Mouse (Mus musculus) left cerebral cortex, adult 18-20 months (tissue): ENCODE results near the gene Zfyve21. TPM values are rescaled to one million over a fixed set of nuclear protein-coding genes. Genes with fewer than 3 reads are reported as not detected.

Experiments used
- DNase-seq, 2 experiments: peaks; one replicate each; pipeline ENCODE4 v3.0.0; 2021 to 2022; ENCODE audit warnings: low spot score in 2 of 2, mixed read lengths in 1 of 2
- total RNA-seq, 2 experiments: library from RNA; stranded (reverse); gene quantifications; 2 replicates each; pipeline ENCODE4 v1.2.3; 2021

Gene Zfyve21
- total RNA-seq, 2 experiments from 2014 or later = 20.7 to 21.1 TPM

- no peak for DNase-seq
Measured at GRCm38 (mm10) chr12:111842565-111843433, 28.8 kb downstream of the Zfyve21 start.

GRCm38 (mm10) chr12:111843470-111843869 is 29.5 kb downstream of the Zfyve21 start:
- no peak for DNase-seq

DNA sequence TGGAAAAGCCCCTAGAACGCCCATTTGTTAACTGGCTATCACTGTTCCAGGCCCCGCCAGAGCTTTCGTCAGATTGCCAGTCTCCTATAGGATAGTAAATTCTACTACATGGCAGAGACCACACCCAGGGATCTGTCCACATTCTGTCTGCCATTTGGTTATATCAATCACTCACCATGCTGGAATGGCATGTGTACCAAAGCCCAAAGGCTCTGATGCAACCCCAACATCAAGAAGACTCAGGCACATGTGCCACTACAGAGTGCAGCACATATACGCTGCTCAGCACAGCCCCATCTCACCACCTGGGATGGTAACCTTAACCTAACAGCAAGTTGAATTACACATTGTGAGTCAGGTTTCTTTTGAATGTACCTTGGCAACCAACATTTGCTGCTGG is 32.0 kb downstream of the Zfyve21 start:
- DNase-seq = no peak

DNA sequence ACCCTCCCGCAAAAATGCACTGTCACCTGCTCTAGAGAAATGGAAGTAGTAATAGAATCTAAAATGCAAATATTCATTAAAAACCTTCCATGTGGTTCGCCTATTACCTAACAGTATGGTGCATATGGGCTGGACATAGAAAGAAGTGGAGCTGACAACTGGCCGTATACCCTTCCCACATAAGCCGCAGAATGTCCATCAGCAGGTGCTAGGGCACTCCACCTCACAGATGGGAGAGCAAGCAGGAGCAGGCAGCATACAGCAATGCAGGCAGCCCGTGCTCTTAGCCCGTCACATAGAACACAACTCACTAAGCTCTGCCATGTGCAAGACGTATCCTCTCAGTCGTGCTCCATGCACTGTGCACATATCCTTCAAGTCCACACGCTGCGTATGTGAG is 32.8 kb downstream of the Zfyve21 start:
- no peak for DNase-seq

GRCm38 (mm10) chr12:111848300-111848798 is 34.4 kb downstream of the Zfyve21 start:
- DNase-seq = no peak

GRCm38 (mm10) chr12:111851235-111851634 is 37.3 kb downstream of the Zfyve21 start:
- DNase-seq = no peak

DNA sequence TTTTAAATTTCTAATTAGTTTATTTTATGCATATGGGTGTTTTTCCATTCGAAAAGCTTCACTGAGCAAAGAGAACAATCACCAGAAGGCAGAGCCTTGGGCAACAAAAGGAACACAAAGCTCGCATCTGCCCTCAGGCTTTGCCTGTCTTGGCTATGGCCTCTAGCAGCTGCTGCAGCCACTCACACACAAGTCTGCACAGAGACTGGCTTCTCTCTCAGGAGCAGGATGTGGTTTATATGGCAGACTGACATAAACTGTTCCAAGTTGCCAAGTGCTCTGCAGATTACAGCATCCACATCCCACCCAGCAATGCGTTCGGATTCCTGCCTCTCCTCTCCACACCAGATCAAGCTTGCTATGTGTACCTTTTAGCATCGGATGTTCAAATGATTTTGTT is 37.8 kb downstream of the Zfyve21 start:
- no peak for DNase-seq

DNA sequence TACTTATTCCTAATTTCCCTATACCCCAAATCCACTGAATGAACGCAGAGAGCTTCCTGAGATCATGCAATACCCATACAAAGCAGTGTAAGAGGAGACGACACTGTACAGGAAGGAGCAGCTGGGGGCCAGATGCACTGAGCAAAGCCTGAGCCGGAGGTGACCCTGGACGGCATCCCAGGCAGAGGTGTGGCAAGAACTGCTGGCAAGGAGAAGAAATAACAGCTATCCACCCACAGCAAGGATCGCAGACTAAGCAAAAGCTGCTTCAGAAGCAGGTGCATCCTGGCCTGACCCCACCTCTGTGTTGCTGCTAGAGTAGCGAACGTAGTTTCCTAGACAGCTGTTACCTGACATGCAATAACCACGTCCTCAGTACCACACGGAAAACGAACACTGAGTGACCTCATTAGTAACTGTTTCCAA is 39.1 kb downstream of the Zfyve21 start:
- no peak for DNase-seq

DNA sequence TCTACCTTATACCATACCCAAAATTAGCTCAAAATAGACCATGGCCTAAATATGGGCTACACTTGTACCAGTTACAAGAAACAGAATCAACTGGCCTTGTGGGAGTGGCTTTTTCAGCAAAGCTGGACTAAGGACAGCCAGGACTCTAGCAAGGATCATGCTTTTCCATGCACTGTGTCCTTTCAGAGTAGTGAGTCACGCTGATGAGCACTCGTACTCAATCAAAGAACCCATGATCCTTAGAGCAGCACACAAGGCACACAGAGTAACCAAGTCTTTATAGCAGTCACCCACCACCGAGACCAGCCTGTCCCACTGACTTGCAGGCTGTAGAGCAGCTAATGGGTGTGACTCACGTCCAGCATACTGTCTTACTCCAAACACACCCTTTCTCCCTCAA is 39.6 kb downstream of the Zfyve21 start:
- DNase-seq = no peak

DNA sequence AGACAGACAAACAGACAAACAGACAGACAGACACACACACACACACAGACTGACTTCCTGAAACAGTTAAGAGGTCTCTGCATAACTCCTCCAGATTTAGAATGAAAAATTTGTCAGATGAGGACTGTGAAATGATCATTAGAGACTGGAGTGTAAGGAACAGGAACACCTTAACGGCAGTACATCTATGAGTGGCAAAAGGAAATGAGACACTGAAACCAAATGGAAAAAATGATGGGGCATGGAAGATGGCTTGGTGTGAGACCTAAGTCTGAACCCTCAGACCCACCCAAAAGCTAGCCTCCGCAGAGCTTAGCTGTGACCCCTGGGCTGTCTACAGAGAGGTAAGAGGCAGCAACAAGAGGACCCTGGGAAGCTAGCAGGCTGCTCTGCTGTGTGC is 41.5 kb downstream of the Zfyve21 start:
- DNase-seq = no peak

GRCm38 (mm10) chr12:111864206-111864824 is 50.3 kb downstream of the Zfyve21 start:
- no peak for DNase-seq

DNA sequence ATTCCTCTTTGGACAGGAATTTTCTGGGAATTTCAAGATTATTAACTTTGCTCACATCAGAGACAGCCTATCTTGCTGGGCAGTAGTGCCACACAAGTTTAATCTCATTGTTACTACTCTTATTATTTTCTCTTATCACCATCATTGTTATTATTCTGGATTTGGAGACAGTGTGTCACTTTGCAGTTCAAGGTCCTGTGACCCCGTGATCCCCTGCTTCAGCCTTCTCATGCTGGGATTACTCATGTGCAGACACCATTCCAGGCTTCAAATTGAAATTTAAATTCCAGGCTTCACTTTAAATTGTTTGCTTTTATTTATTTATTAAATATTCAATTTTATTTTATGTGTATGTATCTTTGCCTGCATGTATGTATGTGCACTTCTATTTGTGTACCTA is 55.8 kb downstream of the Zfyve21 start:
- no peak for DNase-seq

GRCm38 (mm10) chr12:111870811-111871210 is 56.8 kb downstream of the Zfyve21 start:
- DNase-seq = no peak

GRCm38 (mm10) chr12:111872079-111872478 is 58.1 kb downstream of the Zfyve21 start:
- no peak for DNase-seq

DNA sequence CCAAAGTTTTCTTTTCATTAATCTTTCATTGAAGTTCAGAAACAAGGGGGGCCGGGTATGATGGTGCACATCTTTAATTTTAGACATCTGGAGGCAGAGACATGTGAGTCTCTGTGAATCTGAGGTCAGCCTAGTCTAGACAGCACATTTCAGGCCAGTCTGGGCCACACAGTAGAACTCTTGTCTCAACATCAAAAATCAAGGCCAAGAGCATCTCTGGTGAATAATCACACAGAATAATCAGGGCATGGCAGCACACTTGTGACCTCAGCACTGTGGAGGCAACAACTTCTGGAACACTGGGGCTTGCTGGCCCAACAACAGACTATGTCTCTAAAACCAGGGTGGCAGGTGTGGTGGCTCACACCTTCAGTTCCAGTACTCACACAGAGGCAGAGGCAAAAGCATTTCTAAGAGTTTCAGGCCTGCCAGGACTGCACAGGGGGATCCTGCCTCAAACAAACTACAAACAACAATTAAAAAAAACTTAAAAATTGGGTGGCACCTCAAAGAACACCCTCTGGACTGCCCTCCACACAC is 60.7 kb downstream of the Zfyve21 start:
- no peak for DNase-seq

DNA sequence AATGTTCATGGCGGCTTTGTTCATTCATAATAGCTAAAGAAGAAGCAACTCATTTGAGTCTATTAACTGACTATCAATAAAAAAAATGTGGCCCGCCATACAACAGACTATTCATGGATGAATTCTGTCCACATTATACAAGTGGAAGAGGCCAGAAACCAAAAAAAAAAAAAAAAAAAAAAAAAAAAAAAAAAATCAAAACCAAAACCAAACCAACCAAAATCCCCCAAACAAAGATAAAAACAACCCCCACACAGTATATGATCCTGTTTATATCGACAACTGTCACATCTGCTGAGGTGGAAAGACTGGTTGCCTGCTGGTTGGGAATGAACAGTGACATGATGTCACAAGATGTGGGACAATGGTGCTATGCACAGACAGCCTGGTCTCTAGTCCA is 61.5 kb downstream of the Zfyve21 start:
- no peak for DNase-seq

DNA sequence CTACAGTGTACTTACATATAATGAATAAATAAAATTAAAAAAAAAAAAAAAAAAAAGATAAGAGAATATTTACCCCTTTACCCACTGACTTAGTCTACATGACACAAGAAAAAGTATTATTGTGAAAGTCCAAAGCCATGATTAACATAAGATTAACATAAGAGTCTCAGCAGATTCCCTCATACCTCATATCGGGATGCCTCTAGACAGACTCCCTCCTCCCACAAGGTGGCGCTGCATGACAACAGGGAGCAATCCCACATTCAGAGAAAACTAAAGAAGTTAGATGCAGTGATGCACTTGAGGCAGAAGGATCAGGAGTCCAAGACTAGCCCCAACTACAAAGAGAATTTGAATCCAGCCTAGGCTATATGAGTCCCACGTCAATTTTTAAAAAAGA is 64.2 kb downstream of the Zfyve21 start:
- DNase-seq = peak; percentile 84 to 85

Other genes starting within 250 kb of the Zfyve21 start
- gene Mark3, start 239.6 kb upstream of the Zfyve21 start, total RNA-seq = 10 to 100 TPM; 82.9 to 94.5 TPM
- gene Ckb, start 141.8 kb upstream of the Zfyve21 start, total RNA-seq = 1,000 to 10,000 TPM; 1,960 to 1,962 TPM
- 10 to 100 TPM; 15.5 to 21.0 TPM for gene Trmt61a, start 136.1 kb upstream of the Zfyve21 start, total RNA-seq
- 10 to 100 TPM; 61.7 to 62.1 TPM for gene Bag5, start 100.9 kb upstream of the Zfyve21 start, total RNA-seq
- gene Apopt1, start 100.9 kb upstream of the Zfyve21 start, total RNA-seq = 10 to 100 TPM; 36.6 to 39.1 TPM
- gene Klc1, start 55.3 kb upstream of the Zfyve21 start, total RNA-seq = 100 to 1,000 TPM; 794 to 814 TPM
- 1 to 10 TPM; 3.6 to 4.9 TPM for gene Xrcc3, start 297 bp upstream of the Zfyve21 start, total RNA-seq
- gene Ppp1r13b, start 93.9 kb downstream of the Zfyve21 start, total RNA-seq = 10 to 100 TPM; 58.8 to 67.3 TPM
- 100 to 1,000 TPM; 353 to 384 TPM for gene Atp5mpl, start 152.8 kb downstream of the Zfyve21 start, total RNA-seq
- under 1 TPM; 0.26 to 0.33 TPM for gene Tdrd9, start 157.4 kb downstream of the Zfyve21 start, total RNA-seq
- under 1 TPM in 1 of 2 experiments, not detected in 1; 0.37 TPM for gene Rd3l, start 167.1 kb downstream of the Zfyve21 start, total RNA-seq